Mouse (Mus musculus): Measurements from ENCODE around the gene Pnpla7.
A peak's percentile ranks its signal among the peaks of the same experiment; 100 is the strongest.

Pnpla7 gene

GRCm38 (mm10) chr2:25072398-25072797 is 96.6 kb downstream of the Pnpla7 start:
- no peak for DNase-seq

- peak; percentile 68 for DNase-seq
These were observed 99.7 kb downstream of the Pnpla7 start for GRCm38 (mm10) chr2:25075506-25075905.

- DNase-seq = peak; percentile 78
These were observed 103.1 kb downstream of the Pnpla7 start for GRCm38 (mm10) chr2:25078967-25079366.

- peak; percentile 76 for DNase-seq
These were observed 104.2 kb downstream of the Pnpla7 start, which contains the start of gene Entpd8 for GRCm38 (mm10) chr2:25080076-25080475. Gene Entpd8, plus strand, starts transcription at chr2:25080304.

- DNase-seq = no peak
These were observed 107.9 kb downstream of the Pnpla7 start for GRCm38 (mm10) chr2:25083697-25084096.

GRCm38 (mm10) chr2:25085571-25085970 is 109.7 kb downstream of the Pnpla7 start:
- DNase-seq = no peak

- peak; percentile 14 for DNase-seq
These were observed 112.0 kb downstream of the Pnpla7 start for GRCm38 (mm10) chr2:25087842-25088241.

GRCm38 (mm10) chr2:25088636-25089035 is 112.8 kb downstream of the Pnpla7 start:
- no peak for DNase-seq

- no peak for DNase-seq
These were observed 118.9 kb downstream of the Pnpla7 start for GRCm38 (mm10) chr2:25094785-25095108.

GRCm38 (mm10) chr2:25095109-25095850 is 119.4 kb downstream of the Pnpla7 start, which contains the start of gene Noxa1:
Gene Noxa1, minus strand, starts transcription at chr2:25095149.
- DNase-seq = no peak

- DNase-seq = no peak
These were observed 122.3 kb downstream of the Pnpla7 start for GRCm38 (mm10) chr2:25098005-25098615.

GRCm38 (mm10) chr2:25098956-25099355 is 123.1 kb downstream of the Pnpla7 start:
- peak; percentile 45 for DNase-seq

GRCm38 (mm10) chr2:25099703-25100102 is 123.9 kb downstream of the Pnpla7 start:
- no peak for DNase-seq
